Mouse (Mus musculus) stomach, postnatal 0 days (tissue): ENCODE results near the gene Limd1.

Experiments used
- CTCF ChIP-seq: IDR thresholded peaks from 2 replicates; pipeline ENCODE4 v1.5.1; 2016; ENCODE audit warnings: antibody characterized with exemption, low read depth, mild to moderate bottlenecking, moderate library complexity
- EP300 ChIP-seq: optimal IDR thresholded peaks from 2 replicates; pipeline ENCODE3; 2016; ENCODE audit warnings: antibody characterized with exemption

GRCm38 (mm10) chr9:123483598-123483997, 5.1 kb downstream of the Limd1 start:
- TF ChIP-seq CTCF (no peak), EP300 (no peak)
